Mouse (Mus musculus): ENCODE measurements at regions not wholly inside any gene's neighbourhood (a gene's known extent, or its start where the extent isn't known, plus 50 kb on each side); places are given as distances from the start of the nearest gene placed in this dataset.

- Histone ChIP-seq H3K27ac (ENCODE audit: insufficient read depth, low read depth, low read length, poor library complexity, severe bottlenecking) (no peak overlapping the region), H3K36me3 (ENCODE audit: control insufficient read depth, insufficient read depth, low read length, poor library complexity, severe bottlenecking) (no peaks in the 10 kb centered on the region), H3K9me3 (ENCODE audit: control insufficient read depth, insufficient read depth, low read depth, low read length) (no peaks in the 10 kb centered on the region), H3K4me1 (ENCODE audit: control insufficient read depth in 2 of 2, insufficient read depth in 2 of 2, low read length in 2 of 2, poor library complexity in 1 of 2) (no peaks in the 10 kb centered on the region), H3K4me3 (ENCODE audit: insufficient read depth in 1 of 2, low read depth in 1 of 2, low read length in 2 of 2, poor library complexity in 1 of 2, severe bottlenecking in 1 of 2) (no peak overlapping the region), H3K9ac (ENCODE audit: insufficient read depth, low read depth, low read length, poor library complexity, severe bottlenecking) (no peak overlapping the region)
- DNase-seq (ENCODE audit: low read depth, low spot score): no peak
- TF ChIP-seq MAFK (IDR thresholded peaks at IDR 0.05; ENCODE audit: insufficient read depth, low read depth, low read length) (no peak), CHD2 (IDR thresholded peaks at IDR 0.05; ENCODE audit: low read depth, low read length) (no peak), ZNF384 (IDR thresholded peaks at IDR 0.05; ENCODE audit: low read depth, low read length) (no peak), ZC3H11A (IDR thresholded peaks at IDR 0.05; ENCODE audit: borderline replicate concordance, low read depth, low read length) (no peak), HCFC1 (IDR thresholded peaks at IDR 0.05; ENCODE audit: borderline replicate concordance, insufficient read depth, low read length) (no peak)
- in situ Hi-C loops (cut with MboI; ENCODE audit: low sequenced_read_pairs in 2 of 2, unreplicated experiment in 2 of 2): no loop called here
Observed at GRCm38 (mm10) chr7:39675847-39676238, 158.3 kb downstream of the Zfp619 start.

GRCm38 (mm10) chr7:39680411-39680810, 162.8 kb downstream of the Zfp619 start:
- H3K9ac ChIP-seq (ENCODE audit: insufficient read depth, low read depth, low read length, poor library complexity, severe bottlenecking): no peak overlapping the region
- H3K36me3 ChIP-seq (ENCODE audit: control insufficient read depth, insufficient read depth, low read length, poor library complexity, severe bottlenecking): no peaks in the 10 kb centered on the region
- in situ Hi-C loops (cut with MboI; ENCODE audit: low sequenced_read_pairs in 2 of 2, unreplicated experiment in 2 of 2): no loop called here
- no peaks in the 10 kb centered on the region for H3K4me1 ChIP-seq (ENCODE audit: control insufficient read depth in 2 of 2, insufficient read depth in 2 of 2, low read length in 2 of 2, poor library complexity in 1 of 2)
- DNase-seq (ENCODE audit: low read depth, low spot score): no peak
- no peaks in the 10 kb centered on the region for H3K9me3 ChIP-seq (ENCODE audit: control insufficient read depth, insufficient read depth, low read depth, low read length)
- no peak overlapping the region for H3K27ac ChIP-seq (ENCODE audit: insufficient read depth, low read depth, low read length, poor library complexity, severe bottlenecking)
- H3K4me3 ChIP-seq (ENCODE audit: insufficient read depth in 1 of 2, low read depth in 1 of 2, low read length in 2 of 2, poor library complexity in 1 of 2, severe bottlenecking in 1 of 2): no peak overlapping the region
- TF ChIP-seq ZNF384 (IDR thresholded peaks at IDR 0.05; ENCODE audit: low read depth, low read length) (no peak), MAFK (IDR thresholded peaks at IDR 0.05; ENCODE audit: insufficient read depth, low read depth, low read length) (no peak), CHD2 (IDR thresholded peaks at IDR 0.05; ENCODE audit: low read depth, low read length) (no peak), HCFC1 (IDR thresholded peaks at IDR 0.05; ENCODE audit: borderline replicate concordance, insufficient read depth, low read length) (no peak), ZC3H11A (IDR thresholded peaks at IDR 0.05; ENCODE audit: borderline replicate concordance, low read depth, low read length) (no peak)

GRCm38 (mm10) chr7:39696589-39696988, 179.0 kb downstream of the Zfp619 start:
- Histone ChIP-seq H3K4me3 (ENCODE audit: insufficient read depth in 1 of 2, low read depth in 1 of 2, low read length in 2 of 2, poor library complexity in 1 of 2, severe bottlenecking in 1 of 2) (no peak overlapping the region), H3K9me3 (ENCODE audit: control insufficient read depth, insufficient read depth, low read depth, low read length) (no peaks in the 10 kb centered on the region), H3K27ac (ENCODE audit: insufficient read depth, low read depth, low read length, poor library complexity, severe bottlenecking) (no peak overlapping the region), H3K4me1 (ENCODE audit: control insufficient read depth in 2 of 2, insufficient read depth in 2 of 2, low read length in 2 of 2, poor library complexity in 1 of 2) (no peaks in the 10 kb centered on the region), H3K9ac (ENCODE audit: insufficient read depth, low read depth, low read length, poor library complexity, severe bottlenecking) (no peak overlapping the region), H3K36me3 (ENCODE audit: control insufficient read depth, insufficient read depth, low read length, poor library complexity, severe bottlenecking) (no peaks in the 10 kb centered on the region)
- no peak for DNase-seq (ENCODE audit: low read depth, low spot score)
- in situ Hi-C loops (cut with MboI; ENCODE audit: low sequenced_read_pairs in 2 of 2, unreplicated experiment in 2 of 2): no loop called here
- TF ChIP-seq CHD2 (IDR thresholded peaks at IDR 0.05; ENCODE audit: low read depth, low read length) (no peak), MAFK (IDR thresholded peaks at IDR 0.05; ENCODE audit: insufficient read depth, low read depth, low read length) (no peak), ZNF384 (IDR thresholded peaks at IDR 0.05; ENCODE audit: low read depth, low read length) (no peak), HCFC1 (IDR thresholded peaks at IDR 0.05; ENCODE audit: borderline replicate concordance, insufficient read depth, low read length) (no peak), ZC3H11A (IDR thresholded peaks at IDR 0.05; ENCODE audit: borderline replicate concordance, low read depth, low read length) (no peak)

- no peak for TF ChIP-seq CHD2 (IDR thresholded peaks at IDR 0.05; ENCODE audit: low read depth, low read length)
- TF ChIP-seq ZC3H11A (IDR thresholded peaks at IDR 0.05; ENCODE audit: borderline replicate concordance, low read depth, low read length): no peak
- TF ChIP-seq HCFC1 (IDR thresholded peaks at IDR 0.05; ENCODE audit: borderline replicate concordance, insufficient read depth, low read length): no peak
- no peak for TF ChIP-seq ZNF384 (IDR thresholded peaks at IDR 0.05; ENCODE audit: low read depth, low read length)
- no peak for TF ChIP-seq MAFK (IDR thresholded peaks at IDR 0.05; ENCODE audit: insufficient read depth, low read depth, low read length)
- in situ Hi-C loops (cut with MboI; ENCODE audit: low sequenced_read_pairs in 2 of 2, unreplicated experiment in 2 of 2): no loop called here
- H3K4me3 ChIP-seq (ENCODE audit: insufficient read depth in 1 of 2, low read depth in 1 of 2, low read length in 2 of 2, poor library complexity in 1 of 2, severe bottlenecking in 1 of 2): no peak overlapping the region
- H3K4me1 ChIP-seq (ENCODE audit: control insufficient read depth in 2 of 2, insufficient read depth in 2 of 2, low read length in 2 of 2, poor library complexity in 1 of 2): peaks cover 0 to 2% of the 10 kb centered on the region in 2 experiments; a peak in 1 of 4 replicates
- DNase-seq (ENCODE audit: low read depth, low spot score): no peak
- H3K27ac ChIP-seq (ENCODE audit: insufficient read depth, low read depth, low read length, poor library complexity, severe bottlenecking): no peak overlapping the region
- no peaks in the 10 kb centered on the region for H3K9me3 ChIP-seq (ENCODE audit: control insufficient read depth, insufficient read depth, low read depth, low read length)
- no peaks in the 10 kb centered on the region for H3K36me3 ChIP-seq (ENCODE audit: control insufficient read depth, insufficient read depth, low read length, poor library complexity, severe bottlenecking)
- no peak overlapping the region for H3K9ac ChIP-seq (ENCODE audit: insufficient read depth, low read depth, low read length, poor library complexity, severe bottlenecking)
Observed at GRCm38 (mm10) chr7:39701506-39701905, 183.9 kb downstream of the Zfp619 start.
